Mouse (Mus musculus): Measurements from ENCODE around the gene Erich6b. TPM values are rescaled to one million over a fixed set of nuclear protein-coding genes. Genes with fewer than 3 reads are reported as not detected.

Erich6b gene
- total and polyA plus RNA-seq, 2 experiments from 2014 or later: not detected

- DNase-seq: peak; percentile 36
- Histone ChIP-seq H3K27me3 (ENCODE audit: insufficient read depth, low read length) (no peaks in the 10 kb centered on the region), H3K9ac (no peak overlapping the region), H3K36me3 (ENCODE audit: insufficient read depth) (no peaks in the 10 kb centered on the region), H3K27ac (ENCODE audit: low read depth, low read length) (peak overlapping the region; percentile 10; the same call in 1 of the 2 replicates), H3K9me3 (ENCODE audit: low read length) (no peaks in the 10 kb centered on the region), H3K4me1 (ENCODE audit: insufficient read depth) (peaks cover 7% of the 10 kb centered on the region; the same call in 1 of the 2 replicates), H3K4me2 (ENCODE audit: low read depth) (no peak overlapping the region), H3K4me3 (ENCODE audit: low read depth, low read length) (no peak overlapping the region)
- TF ChIP-seq CTCF (IDR thresholded peaks at IDR 0.05; ENCODE audit: low read depth): no peak
- ATAC-seq: no peak
- 46% methylated on average over 6 of the region's 6 CpGs for WGBS
Observed at GRCm38 (mm10) chr14:75660936-75661335, 18.9 kb downstream of the Erich6b start.

- 0 out of 2 replicates have a peak, but pooled peaks have one; percentile 38 for ATAC-seq
- WGBS: 26% methylated on average over 8 of the region's 8 CpGs
- H3K4me3 ChIP-seq (ENCODE audit: low read depth, low read length): no peak overlapping the region
Observed at GRCm38 (mm10) chr14:75661548-75661947, 19.5 kb downstream of the Erich6b start.

GRCm38 (mm10) chr14:75665430-75666180 lies 23.5 kb downstream of the Erich6b start:
- Histone ChIP-seq H3K36me3 (ENCODE audit: insufficient read depth) (no peaks in the 10 kb centered on the region), H3K9me3 (ENCODE audit: low read length) (no peaks in the 10 kb centered on the region), H3K4me1 (ENCODE audit: insufficient read depth) (peaks cover 7% of the 10 kb centered on the region; the same call in 1 of the 2 replicates), H3K9ac (no peak overlapping the region), H3K4me2 (ENCODE audit: low read depth) (no peak overlapping the region), H3K27me3 (ENCODE audit: insufficient read depth, low read length) (no peaks in the 10 kb centered on the region), H3K4me3 (ENCODE audit: low read depth, low read length) (no peak overlapping the region), H3K27ac (ENCODE audit: low read depth, low read length) (no peak overlapping the region)
- no peak for DNase-seq
- WGBS: 87% methylated on average over 2 of the region's 2 CpGs
- no peak for TF ChIP-seq CTCF (IDR thresholded peaks at IDR 0.05; ENCODE audit: low read depth)
- no peak for ATAC-seq

More at GRCm38 (mm10) chr14:75661548-75661947, 19.5 kb downstream of the Erich6b start:
- Histone ChIP-seq H3K4me2 (ENCODE audit: low read depth) (no peak overlapping the region), H3K9me3 (ENCODE audit: low read length) (no peaks in the 10 kb centered on the region), H3K4me1 (ENCODE audit: insufficient read depth) (peaks cover 7% of the 10 kb centered on the region; the same call in 1 of the 2 replicates), H3K9ac (no peak overlapping the region), H3K36me3 (ENCODE audit: insufficient read depth) (no peaks in the 10 kb centered on the region), H3K27me3 (ENCODE audit: insufficient read depth, low read length) (no peaks in the 10 kb centered on the region), H3K27ac (ENCODE audit: low read depth, low read length) (peak overlapping the region; percentile 10; the same call in 1 of the 2 replicates)
- TF ChIP-seq CTCF (IDR thresholded peaks at IDR 0.05; ENCODE audit: low read depth): no peak
- no peak for DNase-seq

- peak; percentile 14 for DNase-seq
- WGBS: 76% methylated on average over 1 of the region's 1 CpGs
Observed at GRCm38 (mm10) chr14:75669085-75669645, 27.1 kb downstream of the Erich6b start.

GRCm38 (mm10) chr14:75676316-75676715 lies 34.3 kb downstream of the Erich6b start:
- 42% methylated on average over 6 of the region's 6 CpGs for WGBS
- DNase-seq (no peak), ATAC-seq (no peak)
- no peaks in the 10 kb centered on the region for H3K27me3 ChIP-seq (ENCODE audit: insufficient read depth, low read length)
- H3K9me3 ChIP-seq (ENCODE audit: low read length): no peaks in the 10 kb centered on the region
- no peak for TF ChIP-seq CTCF (IDR thresholded peaks at IDR 0.05; ENCODE audit: low read depth)
- no peak overlapping the region for H3K27ac ChIP-seq (ENCODE audit: low read depth, low read length)
- no peaks in the 10 kb centered on the region for H3K36me3 ChIP-seq (ENCODE audit: insufficient read depth)
- no peak overlapping the region for H3K9ac ChIP-seq
- no peak overlapping the region for H3K4me3 ChIP-seq (ENCODE audit: low read depth, low read length)
- H3K4me2 ChIP-seq (ENCODE audit: low read depth): no peak overlapping the region
- H3K4me1 ChIP-seq (ENCODE audit: insufficient read depth): no peaks in the 10 kb centered on the region

More at GRCm38 (mm10) chr14:75669085-75669645, 27.1 kb downstream of the Erich6b start:
- Histone ChIP-seq H3K4me3 (ENCODE audit: low read depth, low read length) (no peak overlapping the region), H3K4me1 (ENCODE audit: insufficient read depth) (no peaks in the 10 kb centered on the region), H3K36me3 (ENCODE audit: insufficient read depth) (no peaks in the 10 kb centered on the region), H3K27ac (ENCODE audit: low read depth, low read length) (no peak overlapping the region), H3K9me3 (ENCODE audit: low read length) (no peaks in the 10 kb centered on the region), H3K9ac (no peak overlapping the region), H3K27me3 (ENCODE audit: insufficient read depth, low read length) (no peaks in the 10 kb centered on the region), H3K4me2 (ENCODE audit: low read depth) (no peak overlapping the region)
- peak; percentile 27; the same call in 1 of the 2 replicates for TF ChIP-seq CTCF (IDR thresholded peaks at IDR 0.05; ENCODE audit: low read depth)
- ATAC-seq: peak; percentile 29; the same call in 1 of the 2 replicates

- no peaks in the 10 kb centered on the region for H3K27me3 ChIP-seq (ENCODE audit: insufficient read depth, low read length)
- no peaks in the 10 kb centered on the region for H3K9me3 ChIP-seq (ENCODE audit: low read length)
- H3K9ac ChIP-seq: no peak overlapping the region
- H3K4me2 ChIP-seq (ENCODE audit: low read depth): no peak overlapping the region
- no peak overlapping the region for H3K4me3 ChIP-seq (ENCODE audit: low read depth, low read length)
- DNase-seq (peak; percentile 50), ATAC-seq (peak; percentile 81)
- H3K36me3 ChIP-seq (ENCODE audit: insufficient read depth): no peaks in the 10 kb centered on the region
- WGBS: 65% methylated on average over 2 of the region's 2 CpGs
- H3K27ac ChIP-seq (ENCODE audit: low read depth, low read length): 0 out of 2 replicates have a peak overlapping the region, but pooled peaks have one; percentile 50
- H3K4me1 ChIP-seq (ENCODE audit: insufficient read depth): no peaks in the 10 kb centered on the region
- no peak for TF ChIP-seq CTCF (IDR thresholded peaks at IDR 0.05; ENCODE audit: low read depth)
Observed at GRCm38 (mm10) chr14:75690428-75690827, 48.4 kb downstream of the Erich6b start.

GRCm38 (mm10) chr14:75696096-75696495 lies 54.0 kb downstream of the Erich6b start:
- Histone ChIP-seq H3K27ac (ENCODE audit: low read depth, low read length) (no peak overlapping the region), H3K9ac (no peak overlapping the region)

More at GRCm38 (mm10) chr14:75696096-75696495, 54.0 kb downstream of the Erich6b start:
- no peak for DNase-seq
- H3K9me3 ChIP-seq (ENCODE audit: low read length): no peaks in the 10 kb centered on the region
- no peaks in the 10 kb centered on the region for H3K27me3 ChIP-seq (ENCODE audit: insufficient read depth, low read length)
- H3K36me3 ChIP-seq (ENCODE audit: insufficient read depth): peaks cover 2% of the 10 kb centered on the region
- no peaks in the 10 kb centered on the region for H3K4me1 ChIP-seq (ENCODE audit: insufficient read depth)
- no peak for ATAC-seq
- TF ChIP-seq CTCF (IDR thresholded peaks at IDR 0.05; ENCODE audit: low read depth): no peak
- no peak overlapping the region for H3K4me3 ChIP-seq (ENCODE audit: low read depth, low read length)
- H3K4me2 ChIP-seq (ENCODE audit: low read depth): no peak overlapping the region
- 92% methylated on average over 5 of the region's 5 CpGs for WGBS

Measured in forebrain, postnatal 0 days (tissue).